Mouse (Mus musculus) heart, adult 2 months (tissue): ENCODE results near the gene Rnf135. TPM values are rescaled to one million over a fixed set of nuclear protein-coding genes. Genes with fewer than 3 reads are reported as not detected.
"Not testable (repeated sequence)": the region's sequence is repeated elsewhere in the genome, so short reads cannot be mapped to it uniquely, and the experiment has no call there.

Source experiments
- DNase-seq, 2 experiments: peaks; one replicate each; pipeline ENCODE4 v3.0.0; 2021
- H3K27ac ChIP-seq: fragments of 200-600 bp; 2 replicates; pipeline ENCODE4 v1.8.1; 2022
- H3K27me3 ChIP-seq: fragments of 200-500 bp; 2 replicates; pipeline ENCODE4 v1.6.1; 2012; ENCODE audit warnings: mild to moderate bottlenecking, low read length, inconsistent platforms, mixed read lengths; ENCODE audit not compliant: control insufficient read depth, insufficient read depth
- H3K36me3 ChIP-seq: fragments of 200-500 bp; 2 replicates; pipeline ENCODE4 v1.6.1; 2012; ENCODE audit warnings: low read length, inconsistent platforms; ENCODE audit not compliant: control insufficient read depth, insufficient read depth
- H3K4me1 ChIP-seq: fragments of 200-500 bp; 2 replicates; pipeline ENCODE4 v1.6.1; 2011; ENCODE audit warnings: low read length; ENCODE audit not compliant: control insufficient read depth, insufficient read depth
- H3K4me3 ChIP-seq: fragments of 200-600 bp; 2 replicates; pipeline ENCODE4 v1.8.1; 2022
- H3K79me2 ChIP-seq: fragments of 200-500 bp; replicated peaks from 2 replicates; pipeline ENCODE4 v1.6.1; 2012; ENCODE audit warnings: mild to moderate bottlenecking, inconsistent platforms, low read length, moderate library complexity, mixed read lengths; ENCODE audit not compliant: control insufficient read depth, insufficient read depth
- H3K9ac ChIP-seq: fragments of 200-500 bp; 2 replicates; pipeline ENCODE4 v1.6.1; 2012; ENCODE audit warnings: low read depth, mild to moderate bottlenecking, control low read depth, inconsistent platforms, low read length, mixed read lengths
- CTCF ChIP-seq: fragments of 200-600 bp; IDR thresholded peaks from 2 replicates; pipeline ENCODE4 v1.8.1; 2022; ENCODE audit warnings: antibody characterized with exemption, mild to moderate bottlenecking, moderate library complexity
- EP300 ChIP-seq: fragments of 200-500 bp; IDR thresholded peaks from 2 replicates; pipeline ENCODE4 v1.6.1; 2011; ENCODE audit warnings: low read depth, low read length, control low read depth; ENCODE audit not compliant: insufficient read depth
- POLR2A ChIP-seq: fragments of 200-500 bp; IDR thresholded peaks from 2 replicates; pipeline ENCODE4 v1.6.1; 2011; ENCODE audit warnings: mild to moderate bottlenecking, low read depth, low read length, control low read depth; ENCODE audit not compliant: insufficient read depth
- WGBS: fragments of 180-500 bp; shearing (Covaris S2); methylation state at CpG from one replicate; pipeline ENCODE4 v1.1.7; 2018; 5-methylcytosine and 5-hydroxymethylcytosine counted together
- intact Hi-C: fragments of 180-260 bp; cut with DNase I; formaldehyde crosslinking; loops from one replicate; pipeline ENCODE4 v1.15.1; 2025
- polyA plus RNA-seq: library from polyadenylated mRNA; depleted of rRNA; stranded (reverse); fragments of >200 nt; gene quantifications from 2 replicates; pipeline ENCODE4 v1.2.3, GENCODE M21; 2012
- total RNA-seq, 2 experiments: library from RNA; stranded (reverse); gene quantifications; 2 replicates each; pipeline ENCODE4 v1.2.3; 2021

Gene Rnf135
- total and polyA plus RNA-seq, 3 experiments: 4.4 to 5.4 (median 4.6) TPM

- under 1% methylated on average over 40 of the region's 40 CpGs for WGBS
- peak within 1 kb of the TSS; percentile 76 for H3K4me3 ChIP-seq
- TF ChIP-seq EP300 (no peak), CTCF (no peak), POLR2A (peak; percentile 96)
- H3K9ac ChIP-seq: peak within 1 kb of the TSS; percentile 84
- peak within 1 kb of the TSS; percentile 91 for H3K27ac ChIP-seq
- peaks cover 2% of the 10 kb centered on the region for H3K4me1 ChIP-seq
- no peaks in the 10 kb centered on the region; the same call in 1 of the 2 replicates for H3K36me3 ChIP-seq
- peak; percentile 85 to 89 for DNase-seq
- intact Hi-C loops: loop anchor here (2.0 to 5.0 kb wide), 2 partner anchors 43 to 55 kb away; partner anchors contain the start of gene Atad5
- H3K79me2 ChIP-seq: no peaks in the 10 kb centered on the region
- no peaks in the 10 kb centered on the region for H3K27me3 ChIP-seq
These were observed 41.7 kb upstream of the Rnf135 start, which contains the start of gene Tefm for GRCm38 (mm10) chr11:80141825-80142521. TSS of gene Tefm (minus strand) at chr11:80142175.

DNA sequence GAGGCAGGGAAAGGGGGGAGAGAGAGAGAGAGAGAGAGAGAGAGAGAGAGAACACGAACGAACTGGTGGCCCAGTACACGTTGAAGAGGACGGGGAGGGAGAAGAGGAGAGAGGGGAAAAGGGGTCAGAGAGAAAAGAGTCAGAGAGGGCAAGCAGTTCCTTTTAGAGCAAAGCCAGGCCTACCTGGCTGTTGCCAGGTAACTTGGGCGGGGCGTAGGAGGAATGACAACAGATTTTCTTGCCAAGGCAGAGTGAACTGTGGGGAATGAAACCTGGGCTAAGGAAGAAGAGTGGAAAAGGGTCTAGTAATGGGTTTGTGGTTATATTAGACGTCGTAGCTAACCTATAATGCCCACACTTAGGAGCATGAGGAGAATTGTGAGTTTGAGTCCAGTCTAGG, 40.8 kb upstream of the Rnf135 start:
- 46% methylated on average over 8 of the region's 8 CpGs for WGBS
- H3K27me3 ChIP-seq: no peaks in the 10 kb centered on the region
- no peaks in the 10 kb centered on the region; the same call in 1 of the 2 replicates for H3K36me3 ChIP-seq
- H3K79me2 ChIP-seq: no peaks in the 10 kb centered on the region
- no peak for DNase-seq
- peaks cover 4% of the 10 kb centered on the region for H3K4me1 ChIP-seq
- TF ChIP-seq EP300 (no peak), CTCF (no peak), POLR2A (no peak)
- H3K9ac ChIP-seq: peak overlapping the region; percentile 43
- H3K27ac ChIP-seq: no peak overlapping the region
- intact Hi-C loops: loop anchor here (2.0 to 5.0 kb wide), 2 partner anchors 42 to 56 kb away; partner anchors contain the start of gene Atad5
- no peak overlapping the region for H3K4me3 ChIP-seq

- Histone ChIP-seq H3K79me2 (no peaks in the 10 kb centered on the region), H3K4me3 (no peak overlapping the region), H3K27me3 (no peaks in the 10 kb centered on the region), H3K9ac (no peak overlapping the region), H3K36me3 (no peaks in the 10 kb centered on the region), H3K4me1 (peaks cover 4% of the 10 kb centered on the region), H3K27ac (peak overlapping the region; percentile 40)
- no peak for DNase-seq
- WGBS: 27% methylated on average over 10 of the region's 10 CpGs
- TF ChIP-seq EP300: no peak
- TF ChIP-seq CTCF: no peak
- no peak for TF ChIP-seq POLR2A
- intact Hi-C loops: no loop called here
These were observed 37.8 kb upstream of the Rnf135 start for GRCm38 (mm10) chr11:80145787-80146275.

DNA sequence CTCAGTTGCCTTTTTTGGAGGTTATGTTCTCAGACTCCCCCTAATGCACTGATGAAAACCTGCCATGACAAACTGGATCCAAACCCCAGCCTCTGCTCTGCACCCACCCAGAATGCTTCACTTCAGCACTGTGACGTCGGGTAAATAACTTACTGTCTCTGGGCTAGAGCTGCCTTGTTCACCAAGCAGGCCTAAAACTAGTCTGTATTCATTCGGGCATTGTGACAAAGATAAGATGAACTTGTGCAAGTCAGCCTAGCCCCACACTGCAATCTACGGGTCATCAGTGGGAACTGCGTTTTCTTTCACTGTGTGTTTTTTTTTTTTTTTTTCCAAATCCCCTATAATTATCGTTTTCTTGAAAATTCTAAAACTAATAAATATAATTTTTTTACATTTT, 35.9 kb upstream of the Rnf135 start:
- Histone ChIP-seq H3K79me2 (no peaks in the 10 kb centered on the region), H3K9ac (no peak overlapping the region), H3K27me3 (no peaks in the 10 kb centered on the region), H3K4me1 (peaks cover 4% of the 10 kb centered on the region), H3K36me3 (no peaks in the 10 kb centered on the region), H3K4me3 (no peak overlapping the region), H3K27ac (peak overlapping the region; percentile 61)
- intact Hi-C loops: no loop called here
- WGBS: 53% methylated on average over 6 of the region's 6 CpGs
- TF ChIP-seq EP300: no peak
- TF ChIP-seq POLR2A: no peak
- no peak for TF ChIP-seq CTCF
- DNase-seq: no peak

- Histone ChIP-seq H3K27me3 (no peaks in the 10 kb centered on the region), H3K27ac (no peak overlapping the region), H3K4me1 (peaks cover 3% of the 10 kb centered on the region; the same call in 1 of the 2 replicates), H3K36me3 (no peaks in the 10 kb centered on the region), H3K4me3 (no peak overlapping the region), H3K79me2 (no peaks in the 10 kb centered on the region), H3K9ac (no peak overlapping the region)
- peak; percentile 60 to 82 for DNase-seq
- no peak for TF ChIP-seq POLR2A
- TF ChIP-seq EP300: peak; percentile 80
- no peak for TF ChIP-seq CTCF
- WGBS: 47% methylated on average over 1 of the region's 1 CpGs
- intact Hi-C loops: no loop called here
These were observed 35.3 kb upstream of the Rnf135 start for GRCm38 (mm10) chr11:80148313-80148712.

DNA sequence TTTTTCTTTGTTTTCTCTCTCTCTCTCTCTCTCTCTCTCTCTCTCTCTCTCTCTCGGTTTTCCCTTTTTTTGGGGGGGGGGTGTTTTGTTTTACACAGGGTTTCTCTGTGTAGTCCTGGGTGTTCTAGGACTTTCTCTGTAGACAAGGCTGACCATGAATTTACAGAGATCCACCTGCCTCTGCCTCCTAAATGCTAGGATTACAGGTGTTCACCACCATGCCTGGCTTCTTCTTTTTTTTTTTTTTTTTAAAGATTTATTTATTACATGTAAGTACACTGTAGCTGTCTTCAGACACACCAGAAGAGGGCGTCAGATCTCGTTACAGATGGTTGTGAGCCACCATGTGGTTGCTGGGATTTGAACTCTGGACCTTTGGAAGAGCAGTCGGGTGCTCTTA, 34.7 kb upstream of the Rnf135 start:
- not testable (repeated sequence) for H3K36me3 ChIP-seq, H3K27me3 ChIP-seq, H3K4me3 ChIP-seq

More for the DNA sequence above, 34.7 kb upstream of the Rnf135 start:
- H3K27ac ChIP-seq, H3K9ac ChIP-seq, DNase-seq, H3K79me2 ChIP-seq, intact Hi-C loops, H3K4me1 ChIP-seq: not testable (repeated sequence)
- 58% methylated on average over 3 of the region's 4 CpGs for WGBS
